Mouse (Mus musculus) stomach, adult 2 months (tissue): Measurements from ENCODE around the gene Parvb. TPM values are rescaled to one million over a fixed set of nuclear protein-coding genes. Genes with fewer than 3 reads are reported as not detected.

Source experiments
- polyA plus RNA-seq: library from polyadenylated mRNA; depleted of rRNA; stranded (reverse); fragments of >200 nt; gene quantifications from 2 replicates; pipeline ENCODE4 v1.2.3, GENCODE M21; 2012; rRNA removed

Parvb gene
- polyA plus RNA-seq = 2.1 and 2.4 TPM in 2 replicates

GRCm38 (mm10) chr15:84231721-84232561, at the start of gene Parvb:
TSS of gene Parvb (plus strand) at chr15:84232043.

GRCm38 (mm10) chr15:84192058-84192791, 39.6 kb upstream of the Parvb start, which contains the start of gene Samm50:
TSS of gene Samm50 (plus strand) at chr15:84192241.

GRCm38 (mm10) chr15:84323966-84324869, 92.4 kb downstream of the Parvb start, which contains the start of gene Parvg:
TSS of gene Parvg (plus strand) at chr15:84324026.

Other genes with a start within 250 kb of the Parvb start
- gene Efcab6, start 166.7 kb upstream of the Parvb start, polyA plus RNA-seq = not detected in 2 replicates
- 1.7 and 2.1 TPM in 2 replicates for gene Sult4a1, start 126.3 kb upstream of the Parvb start, polyA plus RNA-seq
- gene Pnpla5, start 108.9 kb upstream of the Parvb start, polyA plus RNA-seq = not detected in 2 replicates
- 2.3 and 5.2 TPM in 2 replicates for gene Pnpla3, start 64.2 kb upstream of the Parvb start, polyA plus RNA-seq
- 6.6 and 7.4 TPM in 2 replicates for gene Samm50, start 39.8 kb upstream of the Parvb start, polyA plus RNA-seq
- gene Parvg, start 92.0 kb downstream of the Parvb start, polyA plus RNA-seq = 0.57 and 0.69 TPM in 2 replicates
- gene Shisal1, start 215.1 kb downstream of the Parvb start, polyA plus RNA-seq = 5.3 and 6.8 TPM in 2 replicates